Mouse (Mus musculus) liver, embryonic 11.5 days (tissue): ENCODE measurements around the gene Zfp385c. TPM values are rescaled to one million over a fixed set of nuclear protein-coding genes. Genes with fewer than 3 reads are reported as not detected.

ENCODE experiments used
- ATAC-seq: fragments of 200-750 bp; cut with Nextera tagmentation; replicated peaks from 2 replicates; pipeline ENCODE4 v1.8.0; 2017; ENCODE audit warnings: moderate number of reproducible peaks, mild to moderate bottlenecking, moderate TSS enrichment, moderate library complexity; ENCODE audit not compliant: low FRiP score
- DNase-seq: peaks from one replicate; pipeline ENCODE4 v3.0.0-alpha.2; 2017; ENCODE audit warnings: low spot score
- H3K27ac ChIP-seq: fragments of 300-500 bp; sonication (generic); 2 replicates; pipeline ENCODE4 v1.5.1; 2014; ENCODE audit warnings: mild to moderate bottlenecking, low read depth, low read length, control low read depth
- H3K27me3 ChIP-seq: fragments of 300-500 bp; sonication (generic); replicated peaks from 2 replicates; pipeline ENCODE4 v1.6.1; 2014; ENCODE audit warnings: low read length, mixed read lengths; ENCODE audit not compliant: control insufficient read depth, insufficient read depth
- H3K36me3 ChIP-seq: fragments of 300-500 bp; sonication (generic); 2 replicates; pipeline ENCODE4 v1.6.1; 2014; ENCODE audit warnings: mild to moderate bottlenecking, low read length, moderate library complexity, mixed read lengths; ENCODE audit not compliant: control insufficient read depth, insufficient read depth
- H3K4me1 ChIP-seq: fragments of 300-500 bp; sonication (generic); replicated peaks from 2 replicates; pipeline ENCODE4 v1.6.1; 2014; ENCODE audit warnings: low read length, mixed read lengths; ENCODE audit not compliant: control insufficient read depth, insufficient read depth
- H3K4me2 ChIP-seq: fragments of 300-500 bp; sonication (generic); 2 replicates; pipeline ENCODE4 v1.6.1; 2014; ENCODE audit warnings: mild to moderate bottlenecking, control low read depth, moderate library complexity
- H3K4me3 ChIP-seq: fragments of 300-500 bp; sonication (generic); 2 replicates; pipeline ENCODE4 v1.5.1; 2014; ENCODE audit warnings: low read depth, low read length, control low read depth
- H3K9ac ChIP-seq: fragments of 300-500 bp; sonication (generic); 2 replicates; pipeline ENCODE4 v1.6.1; 2014; ENCODE audit warnings: low read depth, low read length, control low read depth
- H3K9me3 ChIP-seq: fragments of 300-500 bp; sonication (generic); 2 replicates; pipeline ENCODE4 v1.6.1; 2016; ENCODE audit warnings: low read length, inconsistent platforms, mixed read lengths; ENCODE audit not compliant: control insufficient read depth
- WGBS: fragments of 180-500 bp; shearing (Covaris S2); extraction: QIAGEN DNeasy Blood & Tissue Kit; methylation state at CpG from one replicate; pipeline ENCODE4 v1.1.7; 2014; 5-methylcytosine and 5-hydroxymethylcytosine counted together
- polyA plus RNA-seq: library from polyadenylated mRNA; unstranded; fragments of >200 nt; fragmentation: Nextera tagmentation; extraction: Ambion mirVana; gene quantifications from 2 replicates; pipeline ENCODE4 v1.2.1, GENCODE M21; 2014

Gene Zfp385c
- not detected in 2 replicates for polyA plus RNA-seq

DNA sequence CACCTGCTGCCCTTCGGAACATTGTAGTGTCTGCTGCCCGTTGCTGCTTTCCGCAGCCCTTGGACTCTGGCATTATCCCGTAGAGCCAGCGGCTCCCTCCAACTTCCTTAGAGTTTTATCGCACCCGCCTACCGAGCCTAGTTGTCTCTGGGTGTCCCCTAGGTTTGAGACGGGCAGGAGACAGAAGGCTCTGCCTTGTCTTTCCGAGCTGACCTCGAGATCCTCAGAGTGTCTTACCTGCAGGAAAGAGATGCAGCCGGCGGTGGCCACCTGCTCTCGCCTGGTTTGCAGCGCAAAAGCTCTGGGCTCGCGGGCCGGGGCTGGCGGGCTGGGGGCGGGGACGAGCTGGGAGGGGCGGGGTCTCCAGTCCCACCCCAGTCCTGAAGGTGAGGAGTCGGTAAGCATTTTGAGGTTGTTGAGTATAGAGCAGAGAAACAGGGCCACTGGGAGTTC is at the start of gene Zfp385c:
TSS of gene Zfp385c (minus strand) at position 292 of the 453 bp plus-strand sequence.
- no peak for DNase-seq
- Histone ChIP-seq H3K4me2 (peak within 1 kb of the TSS; percentile 61), H3K4me3 (peak within 1 kb of the TSS; percentile 39), H3K27ac (no peak within 1 kb of the TSS), H3K27me3 (peaks cover 24% of the 10 kb centered on the region), H3K36me3 (no peaks in the 10 kb centered on the region), H3K9ac (no peak within 1 kb of the TSS; the same call in 1 of the 2 replicates), H3K4me1 (peaks cover 3% of the 10 kb centered on the region; the same call in 1 of the 2 replicates), H3K9me3 (no peaks in the 10 kb centered on the region)
- ATAC-seq = no peak
- 1% methylated on average over 23 of the region's 23 CpGs for WGBS

DNA sequence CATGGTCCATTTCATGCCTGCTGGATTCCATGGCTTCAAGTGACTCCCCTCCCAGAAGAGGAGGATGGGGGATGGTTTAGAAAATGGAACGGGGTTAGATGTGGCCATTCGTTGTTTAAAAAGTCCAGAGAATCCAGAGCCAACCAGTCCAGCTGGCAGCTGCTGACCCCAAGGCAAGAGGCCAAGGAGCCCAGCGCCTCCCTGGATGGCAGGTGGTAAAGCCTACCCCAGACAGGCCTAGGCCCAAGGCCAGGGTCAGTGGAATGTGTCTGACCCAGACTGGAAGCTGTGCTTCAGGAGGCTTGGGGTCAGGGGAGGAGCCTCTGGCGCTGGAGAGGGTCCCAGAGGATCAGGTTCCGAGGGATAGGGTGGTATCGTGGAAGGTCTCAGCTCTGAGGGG is 49.1 kb upstream of the Zfp385c start:
- peaks cover 13% of the 10 kb centered on the region for H3K4me1 ChIP-seq
- 0 out of 2 replicates have a peak, but pooled peaks cover 4% of the 10 kb centered on the region for H3K27me3 ChIP-seq
- WGBS = 68% methylated on average over 6 of the region's 6 CpGs
- DNase-seq = no peak
- no peaks in the 10 kb centered on the region for H3K36me3 ChIP-seq
- no peak overlapping the region for H3K4me3 ChIP-seq
- H3K4me2 ChIP-seq = no peak overlapping the region
- H3K9me3 ChIP-seq = no peaks in the 10 kb centered on the region
- ATAC-seq = no peak
- no peak overlapping the region for H3K27ac ChIP-seq
- no peak overlapping the region for H3K9ac ChIP-seq

DNA sequence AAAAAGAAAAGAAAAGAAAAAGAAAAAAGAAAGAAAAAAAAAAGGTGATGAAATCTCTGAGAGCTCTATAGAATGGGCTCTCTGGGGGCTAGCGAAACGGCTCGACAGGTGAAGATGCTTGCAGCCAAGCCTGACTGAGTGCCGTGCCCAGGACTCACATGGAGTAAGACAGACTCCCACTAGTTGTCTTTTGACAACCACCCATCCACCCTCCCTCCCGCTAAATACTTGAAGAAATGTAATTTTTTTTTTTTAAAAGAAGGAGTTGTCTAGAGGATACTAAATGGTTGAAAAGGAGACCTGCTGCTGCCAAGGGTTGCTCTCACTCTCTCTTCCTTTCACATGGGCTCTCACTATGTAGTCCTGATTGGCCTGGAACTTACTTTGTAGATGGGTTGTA is 46.5 kb upstream of the Zfp385c start:
- Histone ChIP-seq H3K27me3 (no peaks in the 10 kb centered on the region), H3K4me1 (peaks cover 27% of the 10 kb centered on the region), H3K4me3 (peak overlapping the region; percentile 98), H3K9ac (peak overlapping the region; percentile 63), H3K4me2 (peak overlapping the region; percentile 79), H3K36me3 (no peaks in the 10 kb centered on the region), H3K27ac (no peak overlapping the region), H3K9me3 (no peaks in the 10 kb centered on the region)
- WGBS = 30% methylated on average over 5 of the region's 5 CpGs
- ATAC-seq (no peak), DNase-seq (no peak)

DNA sequence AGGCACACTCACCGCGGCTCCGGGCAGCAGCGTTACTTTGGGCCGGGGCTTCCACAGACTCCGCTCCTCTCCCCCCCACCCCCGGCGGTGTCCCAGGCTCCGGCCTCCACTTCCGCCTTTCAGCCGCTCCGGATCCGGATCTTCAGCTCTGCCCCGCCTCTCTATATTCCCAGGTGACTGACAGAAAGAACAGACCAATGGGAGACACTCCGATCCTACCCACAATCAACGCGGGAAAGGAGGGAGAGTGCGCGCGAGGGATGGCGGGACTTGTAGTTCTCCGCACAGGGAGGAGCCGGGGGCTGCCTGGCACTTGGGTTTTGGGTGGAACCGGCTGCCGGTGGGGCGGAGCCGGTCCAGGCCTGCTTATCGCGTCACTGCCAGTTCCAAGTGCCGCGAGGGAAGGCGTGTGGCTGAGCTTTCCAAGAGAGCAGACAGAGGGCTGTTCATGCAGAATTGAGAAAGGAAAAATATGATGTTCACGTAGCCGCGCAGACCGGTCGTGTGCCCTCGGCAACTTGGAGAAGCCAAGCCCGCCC is 45.9 kb upstream of the Zfp385c start, which contains the start of gene Rab5c:
TSS of gene Rab5c (minus strand) at position 150 of the 539 bp plus-strand sequence.
- ATAC-seq (peak; percentile 96), DNase-seq (peak; percentile 99)
- peaks cover 29% of the 10 kb centered on the region for H3K4me1 ChIP-seq
- no peaks in the 10 kb centered on the region for H3K9me3 ChIP-seq
- peak within 1 kb of the TSS; percentile 97 for H3K9ac ChIP-seq
- peak within 1 kb of the TSS; percentile 93 for H3K27ac ChIP-seq
- 1% methylated on average over 38 of the region's 39 CpGs for WGBS
- H3K36me3 ChIP-seq = no peaks in the 10 kb centered on the region
- H3K4me3 ChIP-seq = peak within 1 kb of the TSS; percentile 98
- no peaks in the 10 kb centered on the region for H3K27me3 ChIP-seq
- peak within 1 kb of the TSS; percentile 89 for H3K4me2 ChIP-seq

DNA sequence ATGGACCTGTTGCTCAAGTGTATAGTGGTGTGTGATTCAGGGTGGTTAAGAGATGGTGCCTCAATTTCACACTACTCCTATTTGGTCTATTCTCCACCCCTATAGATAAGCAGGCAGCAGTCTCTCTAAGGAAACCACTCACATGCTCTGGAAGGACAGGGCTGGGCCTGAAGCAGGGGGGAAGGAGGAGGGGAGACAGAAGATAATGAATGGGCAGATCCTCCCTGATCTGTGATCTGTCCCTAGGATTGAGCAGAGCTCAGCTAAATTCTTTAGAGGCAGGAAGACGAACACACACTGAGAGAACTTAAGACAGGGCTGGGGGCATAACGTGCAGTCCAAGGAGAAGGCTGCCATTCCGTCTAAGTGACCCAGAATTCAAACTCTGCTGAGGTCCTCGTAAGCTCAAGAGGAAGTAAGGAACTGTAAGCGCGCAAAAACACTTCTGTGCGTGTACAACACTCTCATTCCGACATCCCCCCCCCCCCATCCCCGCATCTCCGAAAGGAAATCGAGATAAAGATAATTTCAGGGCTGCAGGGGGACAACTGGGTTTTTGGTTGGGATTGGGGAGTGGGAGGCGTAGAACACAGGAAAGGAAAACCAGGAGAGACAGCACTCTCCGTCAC is 45.0 kb upstream of the Zfp385c start:
- H3K4me2 ChIP-seq = peak overlapping the region; percentile 89
- H3K36me3 ChIP-seq = peaks cover 3% of the 10 kb centered on the region; the same call in 1 of the 2 replicates
- peak overlapping the region; percentile 98 for H3K4me3 ChIP-seq
- under 1% methylated on average over 13 of the region's 13 CpGs for WGBS
- H3K27ac ChIP-seq = peak overlapping the region; percentile 93
- no peaks in the 10 kb centered on the region for H3K27me3 ChIP-seq
- peak; percentile 67 for DNase-seq
- H3K4me1 ChIP-seq = peaks cover 36% of the 10 kb centered on the region
- peak; percentile 76 for ATAC-seq
- H3K9ac ChIP-seq = peak overlapping the region; percentile 97
- H3K9me3 ChIP-seq = no peaks in the 10 kb centered on the region

DNA sequence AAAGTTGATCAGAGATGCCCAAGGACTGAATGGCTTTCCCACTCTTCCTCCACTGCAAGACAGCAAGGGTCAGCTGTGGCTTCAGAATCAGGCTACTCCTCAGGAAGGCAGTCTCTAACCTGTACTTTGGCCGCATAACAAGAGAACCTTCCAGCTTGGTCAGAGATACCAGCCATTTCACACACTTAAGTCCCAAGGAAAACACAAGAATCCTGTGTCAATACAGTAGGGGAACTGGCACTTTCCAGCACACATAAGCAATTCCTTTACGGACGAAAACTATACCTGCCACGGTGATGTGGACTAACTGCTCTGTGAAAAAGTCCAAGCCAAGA is 44.5 kb upstream of the Zfp385c start:
- DNase-seq = no peak
- Histone ChIP-seq H3K9me3 (no peaks in the 10 kb centered on the region), H3K27ac (peak overlapping the region; percentile 93), H3K4me3 (peak overlapping the region; percentile 98), H3K9ac (peak overlapping the region; percentile 97), H3K27me3 (no peaks in the 10 kb centered on the region), H3K36me3 (peaks cover 3% of the 10 kb centered on the region; the same call in 1 of the 2 replicates), H3K4me1 (peaks cover 36% of the 10 kb centered on the region), H3K4me2 (peak overlapping the region; percentile 89)
- WGBS = 52% methylated on average over 4 of the region's 4 CpGs
- ATAC-seq = no peak

DNA sequence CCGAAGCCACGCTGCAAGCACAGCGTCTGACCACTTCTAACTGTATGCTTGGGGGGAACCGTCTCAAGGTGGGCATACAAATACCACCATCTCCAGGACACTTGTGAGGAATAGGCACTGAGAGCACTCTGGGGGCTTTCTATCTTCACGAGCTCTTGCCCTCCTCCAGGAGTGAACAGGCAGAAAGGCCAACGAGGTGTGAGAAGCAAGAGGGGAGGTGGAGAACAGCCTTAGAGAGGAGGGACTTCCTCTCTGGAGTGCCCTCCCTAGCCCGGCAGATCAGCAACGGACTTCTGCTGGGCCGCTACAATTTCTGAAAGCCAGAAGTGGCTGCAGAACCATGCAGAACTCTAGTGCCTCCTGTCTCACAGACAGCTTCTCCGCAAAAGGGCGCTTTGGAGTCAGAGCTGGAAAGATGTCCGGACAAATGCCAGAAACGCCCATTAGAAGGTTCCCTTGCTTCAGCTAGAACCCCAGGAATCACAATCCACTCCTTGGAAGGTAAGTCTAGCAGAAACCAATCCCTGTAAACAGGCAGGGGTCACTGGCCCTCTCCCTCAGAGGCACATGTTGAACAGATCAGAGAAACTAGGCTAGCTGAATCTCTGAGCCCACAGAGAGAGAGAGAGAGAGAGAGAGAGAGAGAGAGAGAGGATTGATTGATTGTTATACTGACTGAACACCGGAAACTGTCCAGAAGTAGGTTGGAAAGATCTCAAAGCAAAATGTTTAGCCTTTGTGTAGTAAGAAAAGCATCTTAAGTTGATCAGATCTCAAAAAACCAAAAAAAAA is 43.9 kb upstream of the Zfp385c start:
- H3K4me1 ChIP-seq = peaks cover 37% of the 10 kb centered on the region
- WGBS = 44% methylated on average over 14 of the region's 14 CpGs
- peak overlapping the region; percentile 93 for H3K27ac ChIP-seq
- DNase-seq = no peak
- H3K9me3 ChIP-seq = no peaks in the 10 kb centered on the region
- H3K27me3 ChIP-seq = no peaks in the 10 kb centered on the region
- peak overlapping the region; percentile 98 for H3K4me3 ChIP-seq
- H3K36me3 ChIP-seq = peaks cover 3% of the 10 kb centered on the region; the same call in 1 of the 2 replicates
- ATAC-seq = no peak
- peak overlapping the region; percentile 97 for H3K9ac ChIP-seq
- H3K4me2 ChIP-seq = peak overlapping the region; percentile 89

DNA sequence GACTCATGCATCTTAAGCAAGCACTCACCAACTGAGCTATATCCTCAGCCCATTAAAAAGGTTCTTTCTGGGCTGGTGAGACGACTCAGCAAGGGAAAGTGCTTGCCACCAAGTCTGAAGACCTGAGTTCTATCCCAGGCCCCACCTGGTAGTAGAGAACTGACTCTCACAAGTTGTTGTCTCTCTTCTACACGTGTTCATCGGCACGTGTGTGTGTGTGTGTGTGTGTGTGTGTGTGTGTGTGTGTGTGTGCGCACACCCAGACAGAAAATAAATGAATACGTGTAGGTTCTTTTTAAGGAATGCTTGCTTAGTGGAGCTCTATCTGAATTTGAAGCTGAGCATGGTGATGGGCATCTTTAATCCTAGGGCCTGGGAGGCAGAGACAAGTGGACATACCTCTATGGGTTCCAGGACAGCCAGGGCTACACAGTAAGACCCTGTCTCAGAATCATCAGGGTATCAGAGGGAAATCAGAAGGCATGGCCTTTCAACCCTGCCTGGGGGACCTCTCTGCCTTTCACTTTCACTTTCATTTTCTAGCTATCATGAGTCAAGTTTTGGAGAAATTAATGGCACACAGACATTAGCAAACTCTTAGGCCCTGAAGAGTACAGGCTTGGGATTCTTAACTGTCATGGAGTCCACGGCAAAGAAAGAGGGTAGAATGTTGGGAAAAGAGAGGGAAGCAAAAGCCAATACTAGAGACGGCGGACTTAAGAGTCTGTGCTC is 43.0 kb upstream of the Zfp385c start:
- ATAC-seq = no peak
- H3K27ac ChIP-seq = peak overlapping the region; percentile 93; the same call in 1 of the 2 replicates

More for the DNA sequence above, 43.0 kb upstream of the Zfp385c start:
- Histone ChIP-seq H3K4me1 (peaks cover 40% of the 10 kb centered on the region), H3K36me3 (peaks cover 3% of the 10 kb centered on the region; the same call in 1 of the 2 replicates), H3K27me3 (no peaks in the 10 kb centered on the region), H3K9me3 (no peaks in the 10 kb centered on the region), H3K4me2 (peak overlapping the region; percentile 89), H3K4me3 (peak overlapping the region; percentile 98), H3K9ac (peak overlapping the region; percentile 97)
- DNase-seq = no peak
- WGBS = 86% methylated on average over 9 of the region's 9 CpGs
